Comparison of ENCODE assay signal across 14 mouse cellular contexts in the genomic region with DNA sequence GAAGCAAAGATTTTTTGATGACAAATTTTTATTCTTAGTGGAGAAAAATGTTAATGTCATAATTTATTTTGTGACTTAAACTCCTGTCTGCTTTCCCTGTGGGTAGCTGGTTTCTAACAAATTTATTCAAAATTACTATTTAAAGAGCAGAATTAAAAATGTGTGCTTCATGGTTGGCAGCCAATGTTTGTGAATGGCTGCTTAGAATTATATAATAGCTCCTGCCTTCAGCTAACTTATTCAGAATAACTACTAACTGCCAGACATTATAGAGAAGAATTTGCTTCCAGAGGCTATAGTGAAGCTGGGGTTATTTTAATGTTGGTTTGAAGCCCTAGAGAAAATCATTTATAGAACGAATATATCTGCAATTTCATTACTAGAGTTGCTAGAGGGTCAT. TPM values are rescaled to one million over a fixed set of nuclear protein-coding genes. Genes with fewer than 3 reads are reported as not detected.
DNase-seq lines count a peak whose midpoint lies in the region.
"Had no signal": no experiment of that assay in that cellular context is flagged by ENCODE, and none has a peak within 500 bp of the region (broad histone marks: within the 10 kb centered on the region; RNA-seq: fewer than 3 reads in every experiment).

No protein-coding gene starts in this region.

- peak; percentile 10 to 37 for DNase-seq in frontal cortex, adult 2 months (ENCODE audit: extremely low spot score in 1 of 2, low spot score in 1 of 2)
- DNase-seq in frontal cortex, postnatal 14 days (ENCODE audit: low spot score in 2 of 2) = no peak
- DNase-seq in brain, adult 2 months (ENCODE audit: low read depth, low spot score) = peak; percentile 46
- DNase-seq in telencephalon, adult 2 months (ENCODE audit: low read depth, low spot score) = peak; percentile 52
- no peak for DNase-seq in right cerebral cortex, postnatal 14 days
- DNase-seq: adrenal gland, adult 2 months; adrenal gland, postnatal 10 days; adrenal gland, postnatal 25 days; cerebellum, adult 11-12 months; cerebellum, adult 2 months; cerebellum, adult 9-10 months; cerebellum, postnatal 10 days; cerebellum, postnatal 25 days; forebrain, postnatal 0 days had no signal

RNA-seq across cellular contexts. Expression of a gene that starts 30.1 kb away (rescaled TPM):
- polyA plus RNA-seq in frontal cortex, adult 2 months (2012; rRNA removed) = 14.8 and 20.6 TPM in 2 replicates

Comparison
In these comparisons a context has a peak if more than half of its experiments do, and no peak if none do; other contexts are left out.
1. DNase-seq: peak in frontal cortex, adult 2 months (2 of 2), brain, adult 2 months (single experiment) and telencephalon, adult 2 months (single experiment); none in frontal cortex, postnatal 14 days (0 of 2) and right cerebral cortex, postnatal 14 days (single experiment).